Mouse (Mus musculus) liver, embryonic 14.5 days (tissue): ENCODE results near the gene Gfi1. TPM values are rescaled to one million over a fixed set of nuclear protein-coding genes. Genes with fewer than 3 reads are reported as not detected.

Experiments used
- ATAC-seq: fragments of 200-750 bp; cut with Nextera tagmentation; 2 replicates; pipeline ENCODE4 v1.8.0; 2017; ENCODE audit warnings: moderate number of reproducible peaks, mild to moderate bottlenecking, moderate library complexity; ENCODE audit not compliant: insufficient read depth
- DNase-seq, 3 experiments: peaks; one replicate each; pipeline ENCODE4 v3.0.0-alpha.2; 2012 to 2013; ENCODE audit warnings: low read depth in 3 of 3, low spot score in 3 of 3
- H3K27ac ChIP-seq: fragments of 300-500 bp; sonication (generic); 2 replicates; pipeline ENCODE4 v1.5.1; 2014; ENCODE audit warnings: moderate library complexity, mild to moderate bottlenecking, control low read depth, inconsistent platforms
- H3K27me3 ChIP-seq: fragments of 300-500 bp; sonication (generic); 2 replicates; pipeline ENCODE4 v1.6.1; 2014; ENCODE audit warnings: mild to moderate bottlenecking, low read length, moderate library complexity; ENCODE audit not compliant: control insufficient read depth, insufficient read depth
- H3K36me3 ChIP-seq: fragments of 300-500 bp; sonication (generic); replicated peaks from 2 replicates; pipeline ENCODE4 v1.6.1; 2014; ENCODE audit warnings: low read depth; ENCODE audit not compliant: control insufficient read depth, insufficient read depth
- H3K4me1 ChIP-seq, 2 experiments: fragments of 200-500 bp in 1 of 2; fragments of 300-500 bp in 1 of 2; sonication (generic) in 1 of 2; replicated peaks; 2 replicates each; pipeline ENCODE4 v1.6.1; 2012 to 2014; ENCODE audit warnings: antibody characterized with exemption in 1 of 2, inconsistent platforms in 1 of 2, low read length in 1 of 2; ENCODE audit not compliant: control insufficient read depth in 2 of 2, insufficient read depth in 2 of 2
- H3K4me2 ChIP-seq: fragments of 300-500 bp; sonication (generic); 2 replicates; pipeline ENCODE4 v1.6.1; 2014; ENCODE audit warnings: low read depth, mild to moderate bottlenecking, control low read depth, moderate library complexity
- H3K4me3 ChIP-seq, 2 experiments: fragments of 200-500 bp in 1 of 2; fragments of 300-500 bp in 1 of 2; sonication (generic) in 1 of 2; 2 replicates each; pipeline ENCODE4 v1.5.1; 2012 to 2014; ENCODE audit warnings: low read depth in 2 of 2, low read length in 2 of 2, mild to moderate bottlenecking in 2 of 2, control low read depth in 1 of 2, inconsistent platforms in 1 of 2, moderate library complexity in 1 of 2; ENCODE audit not compliant: insufficient read depth in 1 of 2
- H3K9ac ChIP-seq: fragments of 300-500 bp; sonication (generic); replicated peaks from 2 replicates; pipeline ENCODE4 v1.6.1; 2014; ENCODE audit warnings: mild to moderate bottlenecking, control low read depth, moderate library complexity
- H3K9me3 ChIP-seq: fragments of 300-500 bp; sonication (generic); 2 replicates; pipeline ENCODE4 v1.6.1; 2016; ENCODE audit warnings: low read length, mixed read lengths; ENCODE audit not compliant: control insufficient read depth
- CTCF ChIP-seq: IDR thresholded peaks from 2 replicates; pipeline ENCODE4 v1.5.1; 2016; ENCODE audit warnings: antibody characterized with exemption, low read depth, control low read depth
- EP300 ChIP-seq: IDR thresholded peaks from 2 replicates; pipeline ENCODE4 v1.6.1; 2016; ENCODE audit warnings: antibody characterized with exemption, low read depth
- WGBS: fragments of 180-500 bp; shearing (Covaris S2); extraction: QIAGEN DNeasy Blood & Tissue Kit; methylation state at CpG from one replicate; pipeline ENCODE4 v1.1.7; 2014; ENCODE audit not compliant: insufficient replicate concordance; 5-methylcytosine and 5-hydroxymethylcytosine counted together
- polyA plus RNA-seq, 2 experiments: library from polyadenylated mRNA; depleted of rRNA in 1 of 2; stranded (reverse) in 1 of 2; unstranded in 1 of 2; fragments of >200 nt; fragmentation: Nextera tagmentation in 1 of 2; extraction: Ambion mirVana in 1 of 2; gene quantifications; 2 replicates each; pipeline versions ENCODE4 v1.2.1 to v1.2.3; 2012 to 2014

Gfi1 gene
- polyA plus RNA-seq, 2 experiments = 1.7 to 2.2 TPM

GRCm38 (mm10) chr5:107749229-107749916 is 23.5 kb upstream of the Gfi1 start:
- Histone ChIP-seq H3K27ac (no peak overlapping the region), H3K4me1 (peaks cover 0 to 4% of the 10 kb centered on the region in 2 experiments; a peak in 1 of 4 replicates), H3K27me3 (no peaks in the 10 kb centered on the region), H3K36me3 (peaks cover 19% of the 10 kb centered on the region), H3K9ac (no peak overlapping the region), H3K4me2 (no peak overlapping the region), H3K4me3 (no peak overlapping the region), H3K9me3 (no peaks in the 10 kb centered on the region)
- ATAC-seq (peak; percentile 23; the same call in 1 of the 2 replicates), DNase-seq (peak; percentile 20 to 22 (median 22))
- TF ChIP-seq EP300 (0 out of 2 replicates have a peak, but pooled peaks have one; percentile 12), CTCF (no peak)
- WGBS = 14% methylated on average over 9 of the region's 9 CpGs

- Histone ChIP-seq H3K4me3 (no peak overlapping the region), H3K36me3 (no peaks in the 10 kb centered on the region), H3K27me3 (no peaks in the 10 kb centered on the region), H3K9ac (no peak overlapping the region), H3K27ac (no peak overlapping the region), H3K9me3 (no peaks in the 10 kb centered on the region), H3K4me2 (no peak overlapping the region), H3K4me1 (no peaks in the 10 kb centered on the region)
- DNase-seq = no peak
- ATAC-seq = no peak
- WGBS = 91% methylated on average over 5 of the region's 5 CpGs
- TF ChIP-seq CTCF (no peak), EP300 (no peak)
Observed at GRCm38 (mm10) chr5:107739023-107739422, 13.2 kb upstream of the Gfi1 start.

GRCm38 (mm10) chr5:107738296-107738695 is 12.5 kb upstream of the Gfi1 start:
- H3K36me3 ChIP-seq = no peaks in the 10 kb centered on the region
- WGBS = 79% methylated on average over 3 of the region's 3 CpGs
- H3K4me1 ChIP-seq = no peaks in the 10 kb centered on the region
- TF ChIP-seq EP300 (no peak), CTCF (no peak)
- no peak for ATAC-seq
- no peak overlapping the region for H3K4me2 ChIP-seq
- no peak overlapping the region for H3K4me3 ChIP-seq
- no peaks in the 10 kb centered on the region for H3K9me3 ChIP-seq
- H3K27ac ChIP-seq = no peak overlapping the region
- no peaks in the 10 kb centered on the region for H3K27me3 ChIP-seq
- DNase-seq = no peak
- no peak overlapping the region for H3K9ac ChIP-seq

GRCm38 (mm10) chr5:107736171-107736570 is 10.3 kb upstream of the Gfi1 start:
- Histone ChIP-seq H3K27me3 (peaks cover 6% of the 10 kb centered on the region; the same call in 1 of the 2 replicates), H3K36me3 (no peaks in the 10 kb centered on the region), H3K9me3 (no peaks in the 10 kb centered on the region), H3K27ac (no peak overlapping the region), H3K4me2 (no peak overlapping the region), H3K4me3 (no peak overlapping the region), H3K9ac (no peak overlapping the region), H3K4me1 (no peaks in the 10 kb centered on the region)
- 47% methylated on average over 5 of the region's 5 CpGs for WGBS
- TF ChIP-seq CTCF (no peak), EP300 (no peak)
- no peak for DNase-seq
- ATAC-seq = no peak

- ATAC-seq (no peak), DNase-seq (no peak)
- 38% methylated on average over 2 of the region's 2 CpGs for WGBS
- H3K36me3 ChIP-seq = no peaks in the 10 kb centered on the region
- TF ChIP-seq EP300 (no peak), CTCF (no peak)
- H3K4me2 ChIP-seq = no peak overlapping the region
- H3K4me1 ChIP-seq = no peaks in the 10 kb centered on the region
- H3K4me3 ChIP-seq = no peak overlapping the region
- no peaks in the 10 kb centered on the region for H3K9me3 ChIP-seq
- peaks cover 29% of the 10 kb centered on the region for H3K27me3 ChIP-seq
- H3K27ac ChIP-seq = no peak overlapping the region
- no peak overlapping the region for H3K9ac ChIP-seq
Observed at GRCm38 (mm10) chr5:107731844-107732243, 6.0 kb upstream of the Gfi1 start.
